Mouse (Mus musculus): ENCODE data around the gene Tbc1d4. TPM values are rescaled to one million over a fixed set of nuclear protein-coding genes. Genes with fewer than 3 reads are reported as not detected.

Gene Tbc1d4
- total and polyA plus RNA-seq, 3 experiments = not detected

DNA sequence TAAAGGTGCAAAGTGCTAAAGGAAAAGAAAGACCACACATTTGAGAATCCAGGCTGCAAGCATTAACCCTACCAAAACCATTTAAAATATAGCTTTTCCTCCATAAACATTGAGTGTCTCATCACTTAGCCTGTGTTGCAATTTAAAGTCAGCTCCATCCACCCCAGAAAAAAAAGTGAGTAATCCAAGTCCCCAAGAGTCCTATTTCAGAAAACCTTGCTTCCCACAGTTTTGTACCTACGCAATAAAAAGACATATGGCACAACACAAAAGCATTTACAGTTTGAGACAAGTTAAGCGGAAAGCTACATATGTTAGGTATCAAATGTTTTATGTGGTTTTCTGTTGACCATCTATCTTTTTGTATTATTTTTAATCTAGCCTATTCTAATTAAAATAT is 42.3 kb downstream of the Tbc1d4 start:
- Histone ChIP-seq H3K9me3 (replicated peaks; ENCODE audit: insufficient read depth, low read length) (no peaks in the 10 kb centered on the region), H3K27me3 (ENCODE audit: control insufficient read depth in 1 of 2, insufficient read depth in 2 of 2, low read length in 2 of 2) (no peaks in the 10 kb centered on the region), H3K9ac (ENCODE audit: control insufficient read depth, low read depth, low read length, poor library complexity, severe bottlenecking) (no peak overlapping the region), H3K36me3 (ENCODE audit: control insufficient read depth in 1 of 2, insufficient read depth in 2 of 2, low read length in 2 of 2) (no peaks in the 10 kb centered on the region), H3K79me2 (ENCODE audit: control insufficient read depth, insufficient read depth, low read length, poor library complexity) (no peaks in the 10 kb centered on the region), H3K4me3 (ENCODE audit: control insufficient read depth in 1 of 2, insufficient read depth in 1 of 2, low read depth in 2 of 2, low read length in 2 of 2) (no peak overlapping the region), H3K4me1 (ENCODE audit: control insufficient read depth in 1 of 2, insufficient read depth in 2 of 2, low read length in 2 of 2) (no peaks in the 10 kb centered on the region), H3K27ac (ENCODE audit: control insufficient read depth, low read depth, low read length) (no peak overlapping the region)
- TF ChIP-seq MAZ (IDR thresholded peaks at IDR 0.05; ENCODE audit: low read depth, low read length) (no peak), JUND (IDR thresholded peaks at IDR 0.05; ENCODE audit: low read depth, low read length) (no peak), ELF1 (IDR thresholded peaks at IDR 0.05; ENCODE audit: low read depth, low read length) (no peak), USF1 (IDR thresholded peaks at IDR 0.05; ENCODE audit: low read depth, low read length) (no peak), HCFC1 (IDR thresholded peaks at IDR 0.05; ENCODE audit: low read depth, low read length) (no peak), POLR2AphosphoS2 (IDR thresholded peaks at IDR 0.05; ENCODE audit: low read length) (no peak), POLR2A (IDR thresholded peaks at IDR 0.05; ENCODE audit: control insufficient read depth in 1 of 2, insufficient read depth in 1 of 2, low read depth in 1 of 2, low read length in 2 of 2, poor library complexity in 1 of 2) (no peak), SIN3A (IDR thresholded peaks at IDR 0.05; ENCODE audit: low read length) (no peak), E2F4 (IDR thresholded peaks at IDR 0.05; ENCODE audit: borderline replicate concordance, low read depth, low read length) (no peak), EP300 (IDR thresholded peaks at IDR 0.05; ENCODE audit: low read depth in 1 of 2, low read length in 2 of 2) (no peak), BHLHE40 (IDR thresholded peaks at IDR 0.05; ENCODE audit: borderline replicate concordance, low read depth, low read length) (no peak), RAD21 (IDR thresholded peaks at IDR 0.05; ENCODE audit: low read depth, low read length) (no peak), MYB (IDR thresholded peaks at IDR 0.05; ENCODE audit: low read depth, low read length) (no peak), ZMIZ1 (IDR thresholded peaks at IDR 0.05; ENCODE audit: low read depth, low read length) (no peak)
- DNase-seq (ENCODE audit: low read depth, low spot score) = no peak

- TF ChIP-seq BHLHE40 (IDR thresholded peaks at IDR 0.05; ENCODE audit: borderline replicate concordance, low read depth, low read length) (no peak), USF1 (IDR thresholded peaks at IDR 0.05; ENCODE audit: low read depth, low read length) (no peak), CTCF (IDR thresholded peaks at IDR 0.05 in 2 of 3, conservative IDR thresholded peaks at IDR 0.05 in 1 of 3; ENCODE audit: control insufficient read depth in 1 of 3, insufficient read depth in 1 of 3, low read depth in 2 of 3, low read length in 3 of 3, poor library complexity in 1 of 3, severe bottlenecking in 1 of 3) (no peak), SIN3A (IDR thresholded peaks at IDR 0.05; ENCODE audit: low read length) (no peak), CHD2 (IDR thresholded peaks at IDR 0.05; ENCODE audit: low read length) (no peak), MXI1 (IDR thresholded peaks at IDR 0.05; ENCODE audit: low read depth, low read length) (no peak), KAT2A (conservative IDR thresholded peaks at IDR 0.05; ENCODE audit: low read depth, low read length) (no peak), POLR2AphosphoS5 (IDR thresholded peaks at IDR 0.05; ENCODE audit: borderline replicate concordance, low read depth, low read length) (no peak), ZC3H11A (IDR thresholded peaks at IDR 0.05; ENCODE audit: low read depth, low read length) (no peak), USF2 (IDR thresholded peaks at IDR 0.05; ENCODE audit: borderline replicate concordance in 1 of 2, insufficient read depth in 1 of 2, low read depth in 1 of 2, low read length in 2 of 2) (no peak), POLR2A (IDR thresholded peaks at IDR 0.05; ENCODE audit: control insufficient read depth in 1 of 2, insufficient read depth in 1 of 2, low read depth in 1 of 2, low read length in 2 of 2, poor library complexity in 1 of 2) (no peak), EP300 (IDR thresholded peaks at IDR 0.05; ENCODE audit: low read depth in 1 of 2, low read length in 2 of 2) (no peak)
- H3K4me1 ChIP-seq (ENCODE audit: control insufficient read depth in 1 of 2, insufficient read depth in 2 of 2, low read length in 2 of 2) = no peaks in the 10 kb centered on the region
- no peak overlapping the region for H3K4me3 ChIP-seq (ENCODE audit: control insufficient read depth in 1 of 2, insufficient read depth in 1 of 2, low read depth in 2 of 2, low read length in 2 of 2)
- no peaks in the 10 kb centered on the region for H3K9me3 ChIP-seq (replicated peaks; ENCODE audit: insufficient read depth, low read length)
- no peaks in the 10 kb centered on the region for H3K79me2 ChIP-seq (ENCODE audit: control insufficient read depth, insufficient read depth, low read length, poor library complexity)
- H3K36me3 ChIP-seq (ENCODE audit: control insufficient read depth in 1 of 2, insufficient read depth in 2 of 2, low read length in 2 of 2) = no peaks in the 10 kb centered on the region
- no peaks in the 10 kb centered on the region for H3K27me3 ChIP-seq (ENCODE audit: control insufficient read depth in 1 of 2, insufficient read depth in 2 of 2, low read length in 2 of 2)
- no peak overlapping the region for H3K27ac ChIP-seq (ENCODE audit: control insufficient read depth, low read depth, low read length)
- DNase-seq (ENCODE audit: low read depth, low spot score) = no peak
- H3K9ac ChIP-seq (ENCODE audit: control insufficient read depth, low read depth, low read length, poor library complexity, severe bottlenecking) = no peak overlapping the region
Observed at GRCm38 (mm10) chr14:101565661-101566060, 43.3 kb downstream of the Tbc1d4 start.

All from MEL (cell line).